19 mouse cellular contexts compared by ENCODE assay signal in the genomic region with DNA sequence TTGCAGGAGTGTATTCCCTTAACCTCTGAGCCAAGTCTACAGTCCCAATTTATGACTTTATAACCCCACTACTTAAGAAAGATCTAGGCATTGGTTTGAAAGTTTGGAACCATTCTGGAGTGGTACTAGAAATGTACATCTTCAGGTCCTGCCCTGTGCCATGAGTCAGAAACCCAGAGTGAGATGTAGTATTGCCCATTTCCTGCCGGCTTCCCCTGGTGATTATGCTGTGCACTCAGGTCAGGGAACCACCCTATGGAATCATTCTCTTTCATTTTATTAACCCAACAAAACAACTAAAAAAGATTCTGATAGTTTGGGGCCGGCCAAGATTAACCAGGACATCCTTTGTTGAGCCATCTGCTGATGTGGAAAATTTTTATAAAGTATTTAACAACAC.
"Had no signal": no experiment of that assay in that cellular context is flagged by ENCODE, and none has a peak within 500 bp of the region (broad histone marks: within the 10 kb centered on the region; RNA-seq: fewer than 3 reads in every experiment).

No protein-coding gene starts in this region.

- H3K4me3 ChIP-seq: left cerebral cortex, adult 2 months; liver, embryonic 13.5 days; midbrain, embryonic 12.5 days; midbrain, embryonic 15.5 days; neural tube, embryonic 12.5 days; neural tube, embryonic 15.5 days had no signal

- H3K4me2 ChIP-seq: liver, embryonic 13.5 days; midbrain, embryonic 12.5 days; midbrain, embryonic 15.5 days; neural tube, embryonic 12.5 days; neural tube, embryonic 15.5 days had no signal

- H3K9me3 ChIP-seq: liver, embryonic 13.5 days; midbrain, embryonic 12.5 days; midbrain, embryonic 15.5 days; neural tube, embryonic 12.5 days; neural tube, embryonic 15.5 days had no signal

- H3K9ac ChIP-seq: liver, embryonic 13.5 days; midbrain, embryonic 12.5 days; midbrain, embryonic 15.5 days; neural tube, embryonic 12.5 days; neural tube, embryonic 15.5 days had no signal

- H3K27ac ChIP-seq: left cerebral cortex, adult 2 months; liver, embryonic 13.5 days; midbrain, embryonic 12.5 days; midbrain, embryonic 15.5 days; neural tube, embryonic 12.5 days; neural tube, embryonic 15.5 days; stomach, postnatal 0 days had no signal

- H3K4me1 ChIP-seq: midbrain, embryonic 15.5 days had no signal

- H3K27me3 ChIP-seq: liver, embryonic 13.5 days; midbrain, embryonic 12.5 days; midbrain, embryonic 15.5 days; neural tube, embryonic 12.5 days; neural tube, embryonic 15.5 days had no signal

- H3K36me3 ChIP-seq: liver, embryonic 13.5 days; midbrain, embryonic 12.5 days; midbrain, embryonic 15.5 days; neural tube, embryonic 12.5 days; neural tube, embryonic 15.5 days had no signal

- DNase-seq: kidney, adult 9 months; kidney, postnatal 14 days; kidney, postnatal 4 days; layer of hippocampus, postnatal 36 days; liver, embryonic 13.5 days; lung, adult 2 months; lung, postnatal 14 days; lung, postnatal 4 days; right cerebral cortex, adult 18-20 months; right cerebral cortex, postnatal 14 days; right cerebral cortex, postnatal 4 days; thymus, adult 2 months; thymus, postnatal 14 days had no signal
